Mouse (Mus musculus): ENCODE data around the gene Asrgl1. TPM values are rescaled to one million over a fixed set of nuclear protein-coding genes. Genes with fewer than 3 reads are reported as not detected.
"Not testable (repeated sequence)": the region's sequence is repeated elsewhere in the genome, so short reads cannot be mapped to it uniquely, and the experiment has no call there.

Asrgl1 gene
- total RNA-seq, 4 experiments from 2014 or later: 12.7 to 21.8 (median 15.5) TPM

DNA sequence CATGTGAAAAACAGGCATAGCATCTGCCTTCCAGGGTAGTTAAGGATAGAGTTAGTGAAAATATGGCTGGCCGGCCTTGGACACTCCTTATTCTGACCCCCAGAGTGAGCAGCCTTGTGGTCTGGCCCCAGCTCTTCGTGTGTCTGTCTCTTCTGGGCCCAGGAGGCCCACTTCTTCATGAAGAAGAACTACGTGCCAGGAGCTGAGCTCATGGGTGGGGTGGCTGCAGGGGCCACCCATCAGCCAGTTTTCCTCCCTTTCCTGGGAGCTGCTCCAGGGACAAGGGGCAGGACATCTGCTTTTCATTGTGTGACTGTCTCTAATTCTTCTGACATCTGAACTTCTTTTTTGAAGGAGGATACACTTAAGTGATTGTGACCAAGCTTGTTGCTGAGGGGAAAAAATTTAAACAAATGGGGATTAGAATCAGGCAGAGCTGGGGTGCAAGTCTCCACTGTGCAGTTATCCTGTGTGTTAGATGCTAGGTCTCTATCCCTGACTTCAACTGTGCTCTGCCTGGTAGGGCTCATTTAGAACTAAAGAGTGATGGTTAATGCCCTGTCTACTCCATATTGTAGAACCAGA is 30.2 kb downstream of the Asrgl1 start:
- DNase-seq: no peak

DNA sequence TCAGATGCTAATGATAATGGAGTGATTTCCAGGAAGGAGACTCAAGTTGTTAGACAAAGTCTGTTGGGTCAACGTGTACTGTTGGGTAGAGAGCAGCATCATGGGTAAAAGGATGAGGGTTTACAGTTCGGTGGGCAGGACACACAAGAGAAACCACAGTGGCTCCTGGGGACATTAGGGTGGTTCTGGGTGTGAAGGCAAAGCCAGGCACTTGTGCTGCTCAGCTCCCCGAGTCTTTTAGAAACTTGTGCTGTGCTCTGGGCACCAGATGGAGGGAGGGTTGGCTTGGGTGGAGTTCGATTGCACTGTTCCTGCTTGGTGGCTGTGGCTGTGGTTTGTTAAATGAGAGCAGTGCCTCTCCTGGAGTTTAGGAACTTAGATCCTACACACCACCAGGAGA is 31.4 kb downstream of the Asrgl1 start:
- DNase-seq: no peak

DNA sequence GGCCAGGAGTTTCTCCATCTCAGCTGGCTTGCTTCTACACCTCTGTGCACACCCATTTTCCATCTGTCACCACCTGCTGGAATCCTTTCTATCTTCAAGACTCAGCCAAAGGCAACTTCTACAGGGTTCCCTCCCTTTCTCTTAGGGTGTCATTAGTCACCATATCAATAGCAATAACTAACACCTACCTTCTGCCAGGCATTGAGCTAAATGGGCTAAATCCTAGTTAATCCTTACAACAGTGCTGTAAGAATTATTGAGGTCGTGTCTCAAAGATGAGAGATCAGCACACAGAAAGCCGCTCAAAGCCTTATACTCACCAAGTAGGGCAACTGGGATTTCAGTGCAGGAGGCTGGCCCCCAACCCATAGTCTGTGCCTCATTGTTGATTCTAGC is 34.4 kb downstream of the Asrgl1 start:
- no peak for DNase-seq

DNA sequence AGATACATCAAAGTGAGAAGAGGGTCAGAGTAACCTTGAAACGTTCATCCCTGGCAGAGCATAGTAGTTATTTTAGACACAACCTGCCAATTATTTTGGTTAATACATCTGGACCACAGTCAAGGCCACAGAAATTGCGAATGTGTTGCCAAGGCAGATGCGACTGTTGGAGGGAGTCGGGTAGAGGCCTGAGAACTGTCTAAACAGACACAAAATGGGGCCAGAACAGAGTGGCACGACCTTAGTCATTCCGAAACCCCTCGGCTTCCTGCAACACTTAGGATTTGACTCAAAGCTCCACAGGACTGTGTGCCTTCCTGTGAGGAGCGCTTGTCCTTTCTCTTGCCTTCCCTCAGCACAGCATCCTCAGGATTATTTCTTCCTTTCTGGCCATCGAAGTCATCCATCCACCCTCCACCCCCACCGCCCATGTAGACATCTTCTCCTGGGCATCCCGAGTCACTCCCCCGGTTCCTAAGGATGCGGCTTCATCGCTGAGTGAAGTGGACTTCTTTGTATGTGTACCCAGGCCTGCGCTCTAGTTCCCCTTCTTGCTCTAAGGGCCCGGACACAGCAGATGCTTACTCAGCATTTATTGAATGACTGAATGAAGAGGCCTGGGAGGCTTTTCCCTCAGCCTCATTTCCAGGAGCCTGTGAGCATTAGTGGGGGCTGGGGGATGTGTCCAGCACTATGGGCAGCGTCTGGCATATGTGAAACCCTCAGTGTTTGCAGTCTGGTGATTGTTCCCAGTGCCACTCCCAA is 35.0 kb downstream of the Asrgl1 start:
- DNase-seq: peak; percentile 60

DNA sequence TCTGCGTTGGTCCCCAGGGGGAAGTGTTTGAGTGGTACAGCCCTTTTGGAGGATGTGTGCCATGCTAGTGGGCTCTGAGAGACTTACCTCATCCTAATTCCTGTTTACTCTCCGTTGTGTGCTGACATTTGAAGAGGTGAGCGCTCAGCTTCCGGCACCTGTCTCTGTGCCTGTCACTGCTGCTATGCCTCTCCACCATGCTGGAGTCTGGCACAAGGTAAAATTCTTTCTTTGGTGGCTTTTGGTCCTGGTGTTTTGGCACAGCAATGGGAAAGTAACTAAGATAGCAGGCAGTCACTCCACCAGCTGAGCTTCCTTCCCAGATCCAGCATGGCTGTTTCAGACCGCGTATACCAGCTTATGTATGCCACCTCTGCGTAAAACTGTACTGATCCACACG is 35.7 kb downstream of the Asrgl1 start:
- DNase-seq: no peak

DNA sequence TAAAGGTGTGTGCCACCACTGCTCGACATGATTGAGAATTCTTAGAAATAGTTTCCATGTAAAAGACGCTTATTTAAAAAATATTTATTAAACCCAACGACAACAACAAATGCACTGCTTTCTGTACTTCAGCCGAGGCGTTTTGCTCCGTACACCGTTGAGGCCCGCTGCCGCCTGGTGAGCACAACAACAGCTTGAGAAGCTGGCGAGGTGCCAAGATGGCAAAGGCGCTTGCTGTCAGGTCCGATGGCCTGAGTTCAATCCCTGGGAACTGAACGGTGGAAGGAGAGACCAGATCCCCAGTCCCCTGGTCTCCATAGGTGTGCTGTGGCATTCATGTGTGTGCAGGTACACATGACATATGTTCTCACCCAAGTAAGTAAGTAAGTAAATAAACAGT is 38.0 kb downstream of the Asrgl1 start:
- DNase-seq: no peak

DNA sequence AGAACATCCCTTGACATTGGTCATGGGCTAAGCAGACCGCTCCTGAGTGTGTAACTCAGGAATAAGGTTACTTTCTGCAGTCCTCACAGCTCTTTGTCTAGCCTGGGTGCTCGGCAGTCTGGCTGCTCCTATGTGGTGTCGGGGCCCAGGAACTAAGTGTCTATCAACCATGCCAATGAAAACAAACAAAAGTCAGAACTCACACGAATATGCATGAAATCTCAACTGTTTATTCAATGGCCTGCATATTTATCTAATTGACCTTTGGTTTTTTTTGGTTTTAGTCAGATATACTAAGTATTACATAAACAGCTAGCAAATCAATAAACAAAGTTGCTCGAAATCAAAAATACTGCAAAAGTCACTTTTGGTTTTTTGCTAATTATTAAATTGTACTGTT is 40.3 kb downstream of the Asrgl1 start:
- no peak for DNase-seq

DNA sequence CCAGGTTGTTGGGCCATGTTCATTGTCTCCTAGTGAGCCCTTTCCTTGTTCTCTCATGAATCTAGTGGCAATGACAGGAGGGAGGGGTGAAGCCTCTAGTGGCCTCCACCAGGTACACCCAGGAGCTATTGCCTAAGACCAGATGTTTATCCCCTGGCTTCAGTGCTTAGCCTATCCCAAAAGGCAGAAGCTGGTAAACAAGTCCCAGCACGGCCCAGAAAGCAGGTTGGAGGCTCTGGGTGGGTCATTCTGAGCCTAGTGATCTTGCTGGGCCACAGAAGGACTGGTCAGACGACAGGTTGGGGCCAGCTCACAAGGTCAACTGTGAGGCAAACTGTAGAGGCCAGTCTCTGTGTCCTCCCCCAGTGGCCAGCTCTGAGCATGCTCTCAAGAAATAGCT is 44.7 kb downstream of the Asrgl1 start:
- no peak for DNase-seq

DNA sequence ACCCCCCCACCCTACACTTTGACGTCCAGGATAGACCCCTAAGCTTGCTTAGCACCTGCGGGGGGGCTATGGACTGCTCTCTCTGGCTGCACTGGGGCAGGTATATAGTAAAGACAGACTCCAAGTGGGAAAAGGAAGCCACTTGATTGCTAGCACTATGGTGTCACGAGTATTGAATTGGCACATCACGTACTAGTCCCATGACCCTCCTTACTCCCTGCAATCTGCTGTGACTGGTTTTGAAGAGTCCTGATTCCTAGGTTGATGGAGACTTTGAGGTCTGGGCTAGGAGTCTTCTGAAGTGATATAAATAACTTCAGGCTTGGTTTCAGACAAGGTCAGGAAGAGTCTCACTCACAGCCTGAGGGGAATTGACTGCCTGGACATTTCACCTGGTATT is 45.2 kb downstream of the Asrgl1 start:
- no peak for DNase-seq

DNA sequence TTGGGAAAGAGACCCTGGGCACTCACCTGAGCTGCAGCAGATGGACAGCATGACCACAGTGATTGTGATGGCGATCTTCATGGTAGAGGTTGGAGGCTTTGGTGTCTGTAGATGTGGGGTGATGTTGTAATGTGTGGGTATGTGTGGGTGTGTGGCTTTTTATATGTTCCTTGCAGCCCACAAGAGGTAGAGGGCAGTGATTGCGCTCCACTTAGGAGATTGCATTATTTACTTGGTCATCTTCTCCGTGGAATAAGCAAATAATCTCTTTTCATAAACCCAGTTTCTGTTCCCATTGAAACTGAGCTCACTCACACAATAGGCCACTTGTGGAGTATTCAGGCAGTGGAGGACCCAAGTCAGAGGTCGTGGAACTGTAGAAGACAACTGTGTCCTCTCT is 47.6 kb downstream of the Asrgl1 start, which contains the start of gene Scgb1a1:
Gene Scgb1a1, minus strand, starts transcription at position 138 of the 400 bp plus-strand sequence.
- DNase-seq: no peak

DNA sequence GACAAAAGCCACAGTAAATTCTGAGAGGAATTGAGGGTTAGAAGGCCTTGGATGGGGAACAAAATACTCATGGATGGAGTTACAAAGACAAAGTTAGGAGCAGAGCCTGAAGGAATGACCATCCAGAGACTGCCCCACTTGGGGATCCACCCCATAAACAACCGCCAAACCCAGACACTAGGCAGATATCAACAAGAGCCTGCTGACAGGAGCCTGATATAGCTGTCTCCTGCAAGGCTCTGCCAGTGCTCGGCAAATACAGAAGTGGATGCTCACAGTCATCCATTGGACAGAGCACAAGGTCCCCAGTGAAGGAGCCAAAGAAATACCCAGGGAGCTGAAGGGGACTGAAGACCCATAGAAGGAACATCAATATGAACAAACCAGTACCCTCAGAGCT is 51.5 kb downstream of the Asrgl1 start:
- not testable (repeated sequence) for DNase-seq

DNA sequence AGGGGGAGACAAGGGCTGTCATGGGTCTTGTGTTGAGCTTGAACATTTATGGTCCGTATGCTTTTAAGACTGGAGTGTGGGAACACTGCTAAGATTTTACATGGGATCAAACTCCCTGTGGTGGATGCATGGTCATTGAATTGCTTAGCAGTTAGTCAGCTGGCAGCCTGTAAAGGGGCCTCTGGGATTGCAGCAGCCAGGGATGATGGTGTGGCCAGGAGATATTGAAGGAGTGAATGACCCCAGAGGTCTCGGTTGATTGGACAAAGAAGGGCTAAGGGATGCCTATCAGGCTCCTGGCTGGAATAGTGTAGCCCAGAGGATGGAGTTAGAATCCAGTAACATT is 52.5 kb downstream of the Asrgl1 start:
- no peak for DNase-seq

DNA sequence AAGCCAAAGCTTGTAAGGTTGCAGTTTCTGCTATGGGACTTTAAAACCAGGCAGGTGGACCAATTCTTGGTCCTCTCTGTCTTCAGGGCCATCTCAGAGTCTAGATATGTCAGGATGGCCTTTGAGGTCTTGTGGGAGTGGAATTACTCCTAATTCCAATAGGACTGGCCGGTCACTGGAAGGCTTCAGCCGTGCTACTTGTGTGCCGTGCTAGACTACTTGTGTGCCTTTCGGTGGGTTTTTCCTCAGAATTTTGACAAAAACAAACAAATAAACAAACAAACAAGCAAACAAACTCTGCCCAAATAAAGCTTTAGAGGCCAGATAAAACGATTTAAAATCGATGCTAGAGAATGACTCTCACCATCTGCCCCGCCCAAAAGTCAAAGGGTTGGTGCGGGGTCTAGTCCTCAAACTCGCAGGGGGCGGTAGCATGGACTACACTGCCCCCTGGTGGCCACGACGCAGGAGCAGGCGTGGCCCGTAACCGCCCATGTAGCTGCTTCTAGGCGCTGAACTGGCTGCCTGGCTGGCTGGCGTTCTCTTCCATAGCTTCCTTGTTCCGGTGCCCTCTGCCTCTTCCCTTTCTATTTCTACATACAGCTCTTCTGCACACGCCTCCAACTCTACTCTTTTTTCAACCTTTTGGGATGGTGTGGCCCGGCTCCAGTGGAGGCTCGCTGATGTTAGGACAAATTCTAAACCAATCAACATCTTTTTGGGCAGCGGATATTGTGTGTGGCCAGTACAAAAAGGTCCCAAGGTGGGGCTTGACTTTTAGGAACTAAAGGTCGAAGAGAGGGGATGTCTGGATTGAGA is 53.0 kb downstream of the Asrgl1 start:
- DNase-seq: peak; percentile 75

DNA sequence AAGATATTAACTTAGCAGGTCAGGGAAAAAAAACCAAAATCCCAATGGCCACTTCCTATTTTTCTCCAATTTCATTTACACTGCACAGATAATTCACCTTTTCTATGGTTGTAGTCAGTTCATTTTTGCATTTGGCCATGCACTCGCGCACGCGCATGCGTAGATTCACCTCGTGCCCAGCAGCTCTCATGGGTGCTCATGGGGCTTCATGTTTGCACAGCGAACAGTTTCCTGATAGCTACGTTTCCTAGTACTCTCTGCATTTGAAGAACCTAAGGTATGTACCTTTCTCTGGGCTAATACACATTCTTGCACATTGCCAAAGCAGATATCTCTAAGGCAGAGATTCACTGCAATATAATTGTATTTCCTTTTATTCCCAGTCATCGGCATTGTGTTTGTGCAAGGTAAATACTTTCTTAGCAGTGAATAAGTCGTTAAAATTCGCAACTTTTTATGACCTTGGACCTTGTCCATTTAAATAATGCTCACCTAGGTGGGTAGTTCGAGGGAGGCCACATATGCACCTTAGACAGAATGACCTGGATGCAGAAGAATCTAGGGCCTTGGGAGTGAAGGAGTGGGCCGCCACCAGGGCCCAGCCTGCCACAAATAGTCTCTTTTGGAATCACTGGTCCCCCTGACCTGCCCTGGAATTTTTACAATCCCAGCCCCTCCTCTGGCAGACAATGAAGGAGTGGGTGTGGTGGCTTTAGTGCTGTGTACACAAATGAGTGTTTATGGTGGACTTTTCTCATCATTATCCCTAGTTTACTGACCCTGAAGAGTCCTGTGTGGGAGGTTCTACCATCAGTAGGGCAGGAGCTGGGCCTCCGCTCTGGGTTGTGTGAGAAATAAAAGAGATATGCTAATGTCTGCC is 53.9 kb downstream of the Asrgl1 start:
- DNase-seq: no peak

DNA sequence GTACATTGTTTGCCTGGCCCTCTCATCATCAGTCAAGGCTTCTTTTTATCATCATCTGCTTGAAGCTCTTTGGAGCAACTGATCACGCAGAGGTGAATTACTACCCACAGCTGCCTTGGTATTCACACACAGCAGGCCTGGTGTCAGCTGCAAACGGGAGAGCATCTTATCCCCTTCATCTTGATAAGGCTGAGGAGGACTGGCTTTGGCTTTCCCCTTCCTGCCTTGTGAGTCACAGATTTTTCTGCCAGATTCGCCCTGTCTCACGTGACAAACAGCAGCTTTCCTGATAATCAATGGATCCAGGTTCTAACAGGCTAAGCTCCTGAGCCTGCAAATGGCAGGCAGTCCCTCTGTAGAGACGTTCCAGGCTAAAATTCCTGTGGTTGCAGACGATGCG is 55.5 kb downstream of the Asrgl1 start:
- DNase-seq: no peak

DNA sequence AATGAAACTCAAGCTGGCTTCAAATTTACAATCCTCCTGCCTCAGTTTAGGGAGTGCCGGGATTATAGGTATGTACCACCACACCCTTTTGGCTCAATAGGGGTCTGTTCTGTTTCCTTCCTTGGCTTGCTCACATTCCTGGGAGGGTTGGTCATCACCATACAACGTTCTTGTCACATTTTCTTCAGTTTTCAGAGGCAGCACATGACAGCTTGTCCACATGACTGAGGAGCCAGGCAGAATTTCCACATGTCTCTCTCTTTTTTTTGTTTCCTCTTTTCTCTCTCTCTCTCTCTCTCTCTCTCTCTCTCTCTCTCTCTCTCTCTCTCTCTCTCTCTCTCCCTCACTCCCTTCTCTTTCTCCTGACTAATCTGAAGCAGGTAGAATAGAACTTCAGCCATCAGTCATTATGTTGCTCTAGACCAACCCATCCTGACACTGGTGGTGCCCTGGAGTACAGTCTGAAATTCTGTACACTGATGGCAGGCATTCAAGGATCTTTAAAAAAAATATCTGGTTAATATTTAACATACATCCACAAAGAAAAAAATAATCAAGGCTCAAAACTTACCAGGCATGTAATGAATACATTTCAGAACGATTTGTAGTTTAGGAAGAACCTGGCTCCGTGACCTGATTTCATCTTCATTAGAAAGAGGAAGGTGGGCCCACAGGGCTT is 58.3 kb downstream of the Asrgl1 start:
- DNase-seq: no peak

DNA sequence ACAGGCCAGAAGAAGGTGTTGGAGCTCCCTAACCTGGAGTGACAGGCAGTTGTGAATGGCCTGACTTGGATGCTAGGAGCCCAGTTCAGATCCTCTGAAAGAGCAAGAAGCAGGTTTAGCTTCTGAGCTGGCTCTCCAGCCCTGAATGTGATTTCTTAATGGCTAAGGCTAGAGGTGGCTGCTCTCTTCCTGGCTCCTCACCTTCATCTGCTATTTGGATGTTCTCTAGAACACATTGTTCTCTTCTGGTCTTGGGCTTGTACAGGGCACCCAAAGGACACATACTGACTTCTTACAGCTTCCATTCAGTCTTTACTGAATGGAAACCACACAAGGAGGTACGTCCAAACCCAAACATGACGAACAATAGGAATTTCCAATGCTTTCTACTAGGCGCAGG is 59.4 kb downstream of the Asrgl1 start:
- no peak for DNase-seq

DNA sequence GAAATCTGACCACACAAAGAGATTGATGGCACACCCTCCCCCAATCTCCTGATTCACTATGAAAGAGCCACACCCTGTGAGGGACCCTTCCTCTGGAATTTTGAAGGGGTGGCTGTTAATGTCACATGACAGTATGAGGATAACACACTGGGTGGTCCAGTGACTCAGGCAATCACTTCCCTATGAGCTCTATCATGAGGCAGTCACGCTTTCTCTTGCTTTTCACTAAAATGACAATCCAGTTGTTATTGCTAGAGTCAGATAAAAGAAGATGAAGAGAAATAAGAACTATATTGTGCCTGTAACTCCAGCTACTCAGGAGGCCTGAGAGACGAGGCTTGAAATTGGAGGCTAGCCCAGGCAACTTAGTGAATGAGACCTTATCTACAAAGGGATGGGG is 59.9 kb downstream of the Asrgl1 start:
- no peak for DNase-seq

DNA sequence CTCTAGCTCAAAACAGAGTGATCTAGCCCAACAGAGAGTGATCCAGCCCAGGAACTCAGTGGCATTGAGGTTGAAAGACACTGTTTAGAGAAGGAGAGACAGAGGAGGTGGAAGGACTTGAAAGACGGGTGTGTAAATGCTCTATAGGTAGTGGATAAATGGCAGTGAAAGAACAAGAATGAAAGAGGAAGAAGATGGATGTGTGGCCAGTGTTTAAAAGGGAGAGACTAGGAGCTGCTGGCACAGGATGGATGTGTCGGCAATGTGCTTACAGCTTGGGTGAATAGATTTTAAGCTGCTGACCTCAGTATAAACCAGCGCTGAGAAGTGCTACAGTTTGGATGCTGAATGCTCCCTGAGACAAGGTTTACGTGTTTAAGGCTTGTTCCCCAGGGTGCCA is 61.0 kb downstream of the Asrgl1 start:
- no peak for DNase-seq

DNA sequence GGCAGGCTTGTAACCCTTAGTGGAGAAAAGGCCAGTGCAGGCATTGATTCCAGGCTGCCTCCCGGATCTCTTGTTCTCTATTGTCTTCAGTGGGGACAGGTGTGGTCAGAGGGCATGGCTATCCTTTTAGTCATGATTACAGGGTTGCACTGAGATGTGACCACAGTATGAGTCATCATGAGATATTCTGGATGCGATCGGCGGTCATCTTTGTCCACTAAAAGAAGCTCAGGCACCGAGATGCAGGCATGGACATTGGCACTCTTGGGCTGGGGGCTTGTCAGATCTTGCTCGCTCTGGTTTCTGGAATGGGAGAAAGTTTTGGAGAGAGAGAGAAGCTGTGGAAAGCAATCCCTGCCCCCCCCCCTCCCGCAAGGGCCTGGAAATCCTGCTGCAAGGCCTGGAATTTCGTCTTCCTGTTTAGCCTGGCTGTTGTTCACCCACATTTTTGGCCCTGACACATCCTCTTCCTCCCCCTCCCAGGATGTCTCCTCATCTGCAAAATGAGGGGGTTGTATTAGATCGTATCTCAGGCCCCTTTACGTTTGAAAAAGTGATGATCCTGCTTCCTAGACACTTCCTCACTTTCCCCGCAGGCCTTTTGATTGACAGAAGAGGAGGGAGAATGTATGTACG is 61.5 kb downstream of the Asrgl1 start:
- DNase-seq: no peak

DNA sequence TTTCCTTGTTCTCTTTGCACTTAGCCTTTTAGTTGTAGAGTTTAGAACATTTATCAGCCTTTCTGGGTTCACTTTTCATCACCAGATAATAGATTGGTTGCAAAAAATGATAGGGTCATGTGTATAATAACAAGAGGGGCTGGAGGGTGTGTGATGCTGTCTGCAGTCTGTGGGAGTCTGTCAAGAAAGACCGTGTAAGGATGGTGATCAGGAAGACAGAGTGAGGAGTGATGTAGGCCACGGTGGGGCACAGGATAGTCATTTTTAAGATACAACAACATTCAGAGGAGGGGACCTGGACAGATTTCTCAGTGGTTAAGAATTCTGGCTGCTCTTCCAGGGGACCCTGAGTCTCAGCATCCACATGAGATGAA is 63.3 kb downstream of the Asrgl1 start:
- no peak for DNase-seq
